Mouse (Mus musculus): ENCODE results near the gene Colec11. TPM values are rescaled to one million over a fixed set of nuclear protein-coding genes. Genes with fewer than 3 reads are reported as not detected.

Colec11 gene
- 10 to 100 TPM; 27.3 to 31.6 TPM for total RNA-seq (2021)

GRCm38 (mm10) chr12:28623195-28623594 is at the start of gene Colec11:
TSS of gene Colec11 (minus strand) at chr12:28623377.
- intact Hi-C loops (cut with DNase I): no loop called here
- peak; percentile 60 to 66 for DNase-seq

DNA sequence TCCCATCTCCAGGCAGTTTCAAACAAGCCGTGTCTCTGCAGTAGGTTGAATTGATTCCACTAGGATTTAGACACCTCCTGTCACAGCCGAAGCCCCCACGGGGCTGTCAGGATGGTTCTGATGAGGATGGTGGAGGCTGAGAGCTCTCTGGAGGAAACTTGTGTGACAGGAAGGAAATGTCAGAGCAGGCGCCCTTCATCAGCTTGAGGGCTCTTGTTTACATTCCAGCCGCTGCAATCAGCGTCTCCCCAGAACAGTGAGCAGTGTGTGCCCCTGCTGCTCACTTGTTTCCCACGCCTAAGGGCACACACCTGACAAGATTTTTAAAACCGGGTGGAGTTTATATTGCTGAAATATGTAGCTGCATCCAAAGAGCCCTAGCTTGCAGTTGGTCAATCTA is 44.1 kb upstream of the Colec11 start:
- intact Hi-C loops (cut with DNase I): no loop called here
- no peak for DNase-seq

DNA sequence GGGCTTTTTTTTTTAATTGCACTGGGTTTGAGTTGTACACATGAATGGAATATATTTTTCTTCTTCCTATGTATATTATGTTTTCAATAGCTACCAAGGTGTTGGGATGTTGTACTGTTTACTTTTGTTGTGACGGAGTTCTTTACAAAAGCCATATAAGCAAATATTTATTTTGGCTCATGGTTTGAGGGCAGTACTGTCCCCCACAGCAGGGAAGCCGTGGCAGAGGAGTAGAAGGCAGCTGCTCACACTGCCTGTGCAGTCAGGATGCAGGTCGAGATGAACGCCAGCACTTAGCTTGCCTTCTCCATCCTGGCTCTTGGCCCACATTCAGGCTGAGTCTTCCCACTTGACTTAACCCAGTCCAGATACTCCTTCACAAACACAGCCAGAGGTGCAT is 43.6 kb upstream of the Colec11 start:
- DNase-seq: no peak
- intact Hi-C loops (cut with DNase I): no loop called here

GRCm38 (mm10) chr12:28662628-28663027 is 39.5 kb upstream of the Colec11 start:
- intact Hi-C loops (cut with DNase I): no loop called here
- DNase-seq: no peak

DNA sequence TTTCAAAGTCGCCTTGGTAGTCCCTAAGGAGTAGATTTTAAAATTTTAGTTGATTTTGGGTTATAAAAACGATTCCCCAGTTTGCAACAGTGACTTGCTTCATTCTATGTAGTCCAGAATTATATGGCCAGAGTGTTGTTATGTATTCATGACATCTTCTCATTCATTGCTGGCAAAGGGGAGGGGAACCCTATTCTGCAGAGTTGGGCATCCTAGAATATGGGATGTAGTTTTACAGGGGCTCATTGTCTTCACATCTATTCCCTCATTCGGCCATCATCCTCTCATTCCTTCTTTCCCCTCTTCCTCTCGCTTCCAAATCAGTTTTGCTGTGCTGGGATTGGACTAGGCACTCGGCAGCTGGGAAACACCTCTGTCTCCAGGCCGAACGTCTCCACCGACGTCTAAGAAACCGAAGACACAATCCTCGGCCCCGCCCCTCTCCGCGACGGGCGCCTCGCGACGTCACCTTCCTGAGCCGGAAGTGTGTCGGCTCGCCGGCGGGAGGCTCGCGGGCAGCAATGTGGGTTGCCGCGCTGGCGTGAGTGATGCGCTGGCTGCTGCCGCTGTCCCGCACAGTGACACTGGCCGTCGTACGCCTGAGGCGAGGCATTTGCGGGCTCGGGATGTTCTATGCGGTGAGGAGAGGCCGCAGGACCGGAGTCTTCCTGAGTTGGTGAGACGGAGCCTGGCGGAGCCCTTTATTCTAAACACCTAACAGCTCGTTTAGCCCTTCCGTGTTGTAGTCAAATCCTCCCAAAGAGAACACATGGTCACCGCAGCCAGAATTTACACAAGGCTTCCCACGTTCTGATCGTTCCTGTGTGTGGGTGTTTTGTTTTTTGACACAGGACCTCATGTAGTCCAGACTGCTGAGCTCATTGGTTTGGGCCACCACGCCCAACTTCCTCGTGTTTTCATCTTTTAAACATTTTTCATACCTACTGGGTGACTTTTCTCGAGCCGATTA is 26.2 kb upstream of the Colec11 start, which contains the start of gene Rnaseh1:
Rnaseh1 (plus strand) TSS at position 462 of the 970 bp plus-strand sequence.
- intact Hi-C loops (cut with DNase I): loop anchor here (1.0 kb wide), 1 partner anchor 45 kb away; no protein-coding TSS in a partner anchor

DNA sequence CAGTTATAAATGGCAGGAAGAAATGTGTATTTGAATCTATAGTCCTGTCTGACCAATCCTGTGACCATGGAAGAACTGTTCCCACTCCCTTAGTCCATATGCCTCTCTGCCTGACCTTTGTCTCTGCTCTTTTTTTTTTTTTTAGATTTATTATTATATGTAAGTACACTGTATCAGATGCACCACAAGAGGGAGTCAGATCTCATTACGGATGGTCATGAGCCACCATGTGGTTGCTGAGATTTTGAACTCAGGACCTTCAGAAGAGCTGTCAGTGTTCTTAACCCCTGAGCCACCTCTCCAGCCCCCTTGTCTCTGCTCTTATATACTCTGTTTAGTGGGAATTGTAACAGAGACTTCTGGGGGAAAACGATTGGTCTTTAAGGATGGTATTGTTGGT is 15.6 kb upstream of the Colec11 start:
- intact Hi-C loops (cut with DNase I): loop anchor here (5.0 kb wide), 1 partner anchor 109 kb away; no protein-coding TSS in a partner anchor
- no peak for DNase-seq

More for the DNA sequence above, 26.2 kb upstream of the Colec11 start, which contains the start of gene Rnaseh1:
- peak; percentile 91 to 94 for DNase-seq

- DNase-seq: no peak
- intact Hi-C loops (cut with DNase I): loop anchor here (5.0 kb wide), 1 partner anchor 111 kb away; no protein-coding TSS in a partner anchor
These were observed 13.4 kb upstream of the Colec11 start for GRCm38 (mm10) chr12:28636543-28636942.

DNA sequence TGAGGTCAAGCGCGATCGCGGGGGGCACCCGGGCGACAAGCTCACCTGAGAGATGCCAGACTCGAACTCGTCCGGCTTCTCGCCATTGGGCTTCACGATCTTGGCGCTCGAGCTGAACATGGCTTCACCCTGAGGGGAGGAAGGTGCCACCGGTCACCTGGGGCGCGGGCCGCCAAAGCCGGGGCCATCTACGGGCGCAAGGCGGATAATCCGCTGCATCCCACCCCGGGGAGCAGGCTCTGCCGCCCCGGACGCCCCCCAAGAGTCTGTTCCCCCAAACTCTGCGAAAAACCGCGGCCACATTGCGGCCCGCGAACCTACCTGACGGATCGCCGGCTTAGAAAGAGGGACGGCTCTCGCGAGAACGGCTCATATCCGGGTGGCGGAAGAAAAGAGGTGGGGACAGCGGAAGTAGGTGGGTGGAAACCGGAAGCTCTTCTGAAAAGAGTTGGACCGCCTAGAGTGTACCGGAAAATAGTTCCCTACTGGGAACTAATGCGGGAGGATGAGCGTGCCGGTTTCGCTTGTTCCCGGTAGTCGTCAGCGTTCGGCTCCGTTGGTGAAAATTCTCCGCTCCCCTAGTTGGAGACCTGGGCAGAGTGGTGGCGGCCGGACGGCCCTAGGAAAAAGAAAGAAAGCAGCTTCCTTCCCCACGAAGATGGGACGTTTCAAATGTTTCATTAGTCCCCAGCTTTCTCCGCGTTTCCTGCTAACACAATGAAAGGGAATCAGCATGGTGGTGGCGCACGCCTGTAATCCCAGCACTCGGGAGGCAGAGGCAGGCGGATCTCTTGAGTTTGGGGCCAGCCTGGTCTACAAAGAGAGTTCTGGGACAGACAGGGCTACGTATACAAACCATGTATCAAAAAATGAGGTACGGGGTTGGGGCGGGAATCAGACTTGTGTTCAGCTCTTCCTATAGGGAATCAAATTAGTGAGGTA is 12.6 kb upstream of the Colec11 start, which contains the start of gene Rps7:
Rps7 (minus strand) TSS at position 419 of the 942 bp plus-strand sequence.
- intact Hi-C loops (cut with DNase I): loop anchor here (5.0 kb wide), 1 partner anchor 111 kb away; no protein-coding TSS in a partner anchor

GRCm38 (mm10) chr12:28635058-28635534 is 11.9 kb upstream of the Colec11 start:
- DNase-seq: no peak
- intact Hi-C loops (cut with DNase I): loop anchor here (5.0 kb wide), 1 partner anchor 112 kb away; no protein-coding TSS in a partner anchor

More for the DNA sequence above, 12.6 kb upstream of the Colec11 start, which contains the start of gene Rps7:
- peak; percentile 96 to 97 for DNase-seq

DNA sequence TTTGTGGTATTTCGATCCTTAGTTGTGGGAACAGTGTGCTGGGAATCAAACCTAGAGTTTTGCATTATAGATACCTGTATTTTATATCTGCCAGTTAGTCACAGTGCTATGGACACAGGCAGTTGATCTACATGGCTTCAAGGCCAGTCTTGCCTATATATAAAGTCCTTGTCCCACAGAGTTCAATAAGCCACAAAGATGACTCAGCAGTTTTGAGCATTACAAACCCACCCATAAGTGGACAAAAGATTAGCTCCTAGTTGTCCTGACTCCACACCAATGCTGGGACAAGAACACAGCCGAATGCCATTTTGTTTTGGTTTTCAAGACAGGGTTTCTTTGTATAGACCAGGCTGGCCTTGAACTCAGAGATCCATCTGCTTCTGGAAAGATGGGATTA is 5.3 kb upstream of the Colec11 start:
- DNase-seq: no peak
- intact Hi-C loops (cut with DNase I): no loop called here

GRCm38 (mm10) chr12:28627092-28627491 is 3.9 kb upstream of the Colec11 start:
- intact Hi-C loops (cut with DNase I): no loop called here
- no peak for DNase-seq

DNA sequence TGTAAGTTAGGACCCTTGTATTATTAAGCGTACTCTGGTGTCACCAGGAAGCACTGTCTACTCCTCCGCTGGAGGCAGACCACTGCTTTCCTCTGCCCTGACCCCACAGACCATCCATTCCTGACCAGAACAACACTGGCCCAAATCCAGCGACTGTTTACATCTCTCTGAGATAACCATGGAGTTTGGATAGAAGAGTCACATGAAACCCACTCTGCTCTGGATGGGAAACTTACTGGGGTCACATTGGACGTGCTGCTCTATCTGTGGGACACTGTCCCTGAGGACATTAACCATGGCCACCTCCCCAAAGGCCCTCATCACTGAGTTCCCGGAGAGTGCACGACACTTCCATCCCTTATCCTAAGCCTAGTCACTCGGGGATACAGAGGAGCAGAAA is 2.2 kb upstream of the Colec11 start:
- intact Hi-C loops (cut with DNase I): no loop called here
- DNase-seq: no peak

DNA sequence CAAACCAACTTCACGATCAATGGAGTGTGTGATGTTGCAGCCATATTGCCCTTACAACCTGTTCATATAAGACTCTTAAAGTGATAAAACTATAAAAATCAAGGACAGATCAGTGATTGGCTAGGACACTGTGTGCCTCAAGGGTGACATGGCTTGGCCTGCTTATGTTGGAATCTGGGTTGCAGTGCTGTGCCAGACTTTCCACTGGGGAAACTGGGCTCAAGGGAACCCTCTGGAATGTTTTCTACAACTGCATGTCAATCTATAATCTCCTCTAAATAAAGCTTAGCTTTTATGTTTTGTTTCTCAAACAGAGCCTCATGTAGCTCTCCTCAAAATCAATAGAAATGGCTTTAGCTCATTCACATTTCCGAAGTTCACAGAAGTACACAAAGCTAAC is 1.1 kb upstream of the Colec11 start:
- DNase-seq: no peak
- intact Hi-C loops (cut with DNase I): no loop called here

- no peak for DNase-seq
- intact Hi-C loops (cut with DNase I): no loop called here
These were observed 536 bp downstream of the Colec11 start for GRCm38 (mm10) chr12:28622641-28623040.

DNA sequence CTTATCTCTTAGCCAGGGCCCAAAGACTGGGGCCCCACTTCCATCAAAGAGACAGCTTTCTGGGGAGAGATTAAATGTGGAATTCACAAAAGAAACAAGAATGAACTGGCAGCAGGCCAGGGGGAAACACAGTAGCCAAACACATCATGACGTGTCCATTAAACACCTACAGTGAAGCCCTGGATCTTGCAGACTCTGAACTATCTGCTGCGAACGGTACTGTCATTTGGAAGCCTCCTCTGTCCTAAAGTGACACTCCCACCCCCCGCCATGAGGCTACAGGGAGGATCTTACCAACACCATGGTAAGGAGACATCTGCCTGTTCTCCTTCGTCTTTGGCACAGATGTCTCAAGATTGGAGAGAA is 1.0 kb downstream of the Colec11 start:
- intact Hi-C loops (cut with DNase I): no loop called here
- DNase-seq: no peak

DNA sequence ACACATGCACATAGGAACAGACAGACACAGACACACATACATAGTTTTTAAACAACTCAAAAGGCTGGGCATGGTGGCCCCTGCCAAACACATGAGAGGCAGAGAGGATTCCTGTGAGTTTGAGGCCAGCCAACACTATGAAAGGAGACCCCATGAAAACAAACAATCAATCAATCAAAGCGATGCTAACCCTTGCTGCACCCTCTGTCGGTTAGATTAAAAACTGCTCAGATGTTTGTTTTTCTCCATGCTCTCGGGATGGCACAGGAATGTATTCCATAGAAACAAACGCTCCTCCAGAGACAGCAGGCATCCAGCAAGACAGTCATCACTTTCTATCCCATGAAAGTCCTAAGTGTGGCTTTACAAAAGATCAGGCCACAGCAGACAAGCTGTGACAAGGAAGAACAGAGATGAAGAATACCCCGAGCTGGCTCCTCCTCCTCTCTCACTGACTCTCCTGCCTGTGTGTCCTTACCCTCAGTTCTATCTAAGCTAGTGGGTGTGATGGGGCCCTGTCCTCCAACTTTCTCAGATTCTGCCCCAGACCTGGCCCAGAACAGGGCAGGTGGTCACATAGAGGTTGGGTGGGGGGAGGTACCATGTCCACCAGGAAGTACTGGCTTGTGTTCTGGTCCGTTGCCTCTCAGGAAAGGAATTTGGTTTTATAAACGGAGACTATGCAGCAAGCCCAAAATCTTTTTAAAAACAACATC is 1.6 kb downstream of the Colec11 start:
- intact Hi-C loops (cut with DNase I): no loop called here
- no peak for DNase-seq

DNA sequence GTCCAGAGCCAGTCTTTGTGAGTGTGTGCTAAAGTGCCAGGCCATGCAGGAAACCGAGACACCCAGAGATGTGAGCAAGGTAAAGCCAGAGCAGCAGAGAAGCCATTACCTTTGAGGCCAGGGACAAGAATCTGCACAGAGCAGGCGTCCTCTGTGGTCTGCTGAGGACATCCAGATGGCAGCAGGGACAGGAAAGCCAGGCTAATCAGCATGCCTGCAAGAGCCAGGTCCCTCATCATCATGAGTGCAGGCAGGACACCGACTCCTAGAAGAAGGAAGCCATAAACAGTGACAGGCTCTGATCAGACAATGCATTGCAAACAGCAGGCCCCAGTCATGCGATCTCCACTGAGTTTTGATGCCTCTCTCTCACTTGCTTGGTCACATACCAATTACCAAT is 5.9 kb downstream of the Colec11 start:
- no peak for DNase-seq
- intact Hi-C loops (cut with DNase I): no loop called here

DNA sequence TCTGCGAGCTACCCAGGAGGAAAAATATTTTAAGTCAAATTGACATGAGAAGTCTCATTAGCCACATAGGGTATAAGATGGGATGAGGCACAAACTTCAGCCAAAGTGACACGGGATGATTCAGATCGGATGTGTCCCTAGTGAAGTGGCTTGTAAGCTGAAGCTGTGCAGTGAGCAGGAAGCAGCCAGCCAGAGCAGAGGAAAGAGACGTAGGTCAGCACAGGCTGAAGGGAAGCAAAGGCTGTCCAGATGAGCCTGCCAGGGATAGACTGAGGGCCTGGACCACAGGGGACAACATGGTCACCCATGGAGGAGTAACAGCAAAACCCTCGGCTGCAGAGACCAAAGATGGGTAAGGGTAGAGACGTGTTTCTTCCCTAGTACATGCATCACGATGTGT is 8.8 kb downstream of the Colec11 start:
- intact Hi-C loops (cut with DNase I): no loop called here
- no peak for DNase-seq

- no peak for DNase-seq
- intact Hi-C loops (cut with DNase I): no loop called here
These were observed 10.8 kb downstream of the Colec11 start for GRCm38 (mm10) chr12:28612391-28612790.
